Mouse (Mus musculus) megakaryocyte, embryonic 14.5 days (primary cell): ENCODE results near the gene Ar. TPM values are rescaled to one million over a fixed set of nuclear protein-coding genes. Genes with fewer than 3 reads are reported as not detected.

ENCODE experiments used
- H3K27me3 ChIP-seq: replicated peaks from 2 replicates; pipeline ENCODE3; 2012; ENCODE audit warnings: inconsistent platforms
- H3K36me3 ChIP-seq: replicated peaks from 2 replicates; pipeline ENCODE3; 2012; ENCODE audit warnings: low read length, inconsistent platforms, mixed read lengths
- H3K4me1 ChIP-seq: 2 replicates; pipeline ENCODE4 v1.6.1; 2012; ENCODE audit warnings: inconsistent platforms
- H3K4me3 ChIP-seq: replicated peaks from 2 replicates; pipeline ENCODE3; 2012; ENCODE audit warnings: moderate library complexity, mild to moderate bottlenecking, inconsistent platforms
- H3K9me3 ChIP-seq: 2 replicates; pipeline ENCODE4 v1.6.1; 2012; ENCODE audit warnings: inconsistent platforms
- FLI1 ChIP-seq: IDR thresholded peaks from 2 replicates; pipeline ENCODE4 v1.6.1; 2012; ENCODE audit warnings: low read length, inconsistent platforms, mixed read lengths
- GATA1 ChIP-seq: IDR thresholded peaks from 3 replicates; pipeline ENCODE4 v1.6.1; 2012; ENCODE audit warnings: mixed read lengths, low read length, inconsistent platforms, borderline replicate concordance
- polyA plus RNA-seq: library from polyadenylated mRNA; stranded (reverse); fragments of >175 nt; gene quantifications from 2 replicates; pipeline ENCODE4 v1.2.3, GENCODE M21; 2012; ENCODE audit warnings: low replicate concordance; ENCODE audit not compliant: insufficient read depth

Ar gene
- polyA plus RNA-seq, 1 experiment, result not detected

GRCm38 (mm10) chrX:98248363-98248762 lies 99.8 kb downstream of the Ar start:
- no peak for TF ChIP-seq FLI1
- Histone ChIP-seq H3K4me1 (no peaks in the 10 kb centered on the region), H3K9me3 (no peaks in the 10 kb centered on the region), H3K4me3 (no peak overlapping the region), H3K27me3 (no peaks in the 10 kb centered on the region), H3K36me3 (no peaks in the 10 kb centered on the region)

DNA sequence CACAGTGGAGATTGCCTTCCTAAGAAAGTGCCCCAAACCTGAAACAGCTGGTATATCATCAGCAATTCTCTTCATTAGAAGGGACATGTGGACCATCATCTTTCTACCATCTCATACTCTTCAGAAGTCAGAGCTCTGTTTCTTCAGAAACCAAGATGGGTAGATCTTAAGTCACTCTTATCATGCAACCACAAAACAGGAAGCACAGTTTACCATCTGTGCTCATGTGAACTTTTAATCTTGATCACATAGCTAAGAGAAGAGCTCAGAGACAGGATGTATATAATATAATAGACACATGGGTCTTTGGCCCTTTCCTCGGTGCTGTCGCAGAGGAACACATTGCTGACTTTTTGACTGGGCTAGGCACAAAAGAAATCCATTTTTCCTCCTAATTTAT lies 111.1 kb downstream of the Ar start:
- no peak for TF ChIP-seq GATA1
- no peak for TF ChIP-seq FLI1
- Histone ChIP-seq H3K4me1 (no peaks in the 10 kb centered on the region), H3K4me3 (no peak overlapping the region), H3K27me3 (no peaks in the 10 kb centered on the region), H3K9me3 (no peaks in the 10 kb centered on the region), H3K36me3 (no peaks in the 10 kb centered on the region)

DNA sequence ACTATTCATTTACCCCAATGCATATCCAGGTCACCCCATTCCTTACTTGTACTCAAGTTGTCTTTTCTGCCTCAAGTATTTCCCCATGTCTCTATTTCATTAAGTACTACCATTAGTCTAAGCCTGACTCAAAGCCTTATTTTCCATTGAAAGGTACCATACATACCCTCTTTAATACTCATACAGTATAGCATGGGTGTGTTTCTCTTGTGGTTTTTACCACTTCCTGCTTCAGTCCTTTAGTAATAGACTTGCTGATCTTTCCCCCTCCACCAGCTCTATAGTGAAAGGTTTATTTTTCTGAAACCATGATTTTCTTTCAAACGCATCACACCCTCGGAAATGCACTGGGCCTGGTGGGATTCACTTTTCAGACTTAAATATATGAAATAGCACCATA lies 117.2 kb downstream of the Ar start:
- Histone ChIP-seq H3K27me3 (no peaks in the 10 kb centered on the region), H3K9me3 (no peaks in the 10 kb centered on the region), H3K36me3 (no peaks in the 10 kb centered on the region), H3K4me1 (no peaks in the 10 kb centered on the region), H3K4me3 (no peak overlapping the region)
- TF ChIP-seq GATA1 (no peak), FLI1 (no peak)

GRCm38 (mm10) chrX:98271361-98271760 lies 122.8 kb downstream of the Ar start:
- H3K9me3 ChIP-seq, result no peaks in the 10 kb centered on the region
- H3K4me3 ChIP-seq, result no peak overlapping the region

GRCm38 (mm10) chrX:98291763-98292162 lies 143.2 kb downstream of the Ar start:
- Histone ChIP-seq H3K36me3 (no peaks in the 10 kb centered on the region), H3K9me3 (no peaks in the 10 kb centered on the region), H3K27me3 (no peaks in the 10 kb centered on the region), H3K4me3 (no peak overlapping the region), H3K4me1 (no peaks in the 10 kb centered on the region)
- TF ChIP-seq GATA1, result no peak
- TF ChIP-seq FLI1, result no peak

More at GRCm38 (mm10) chrX:98271361-98271760, 122.8 kb downstream of the Ar start:
- Histone ChIP-seq H3K36me3 (no peaks in the 10 kb centered on the region), H3K27me3 (no peaks in the 10 kb centered on the region), H3K4me1 (no peaks in the 10 kb centered on the region)
- TF ChIP-seq GATA1, result no peak
- no peak for TF ChIP-seq FLI1

DNA sequence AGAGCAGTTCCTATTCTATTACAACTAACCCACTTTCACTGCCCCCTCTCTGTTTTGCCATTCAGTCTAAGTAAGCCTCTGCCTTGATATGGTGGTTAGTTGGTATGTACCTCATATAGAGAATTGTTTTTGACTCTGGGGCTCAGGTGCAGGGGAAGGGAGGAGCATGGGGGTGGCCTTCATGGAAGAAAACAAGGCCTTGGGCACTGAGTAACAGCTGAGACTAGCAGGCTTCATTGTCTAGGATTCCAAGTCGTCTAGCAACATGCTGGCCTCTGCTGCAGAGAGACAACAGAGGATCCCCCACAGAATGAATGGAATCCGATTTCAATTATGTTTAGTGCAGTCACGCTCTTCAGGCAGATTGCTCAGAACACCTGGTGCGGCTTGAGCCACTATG lies 152.1 kb downstream of the Ar start:
- H3K9me3 ChIP-seq, result no peaks in the 10 kb centered on the region
- no peaks in the 10 kb centered on the region for H3K4me1 ChIP-seq
- no peak overlapping the region for H3K4me3 ChIP-seq
- peaks cover 6% of the 10 kb centered on the region for H3K27me3 ChIP-seq
- H3K36me3 ChIP-seq, result no peaks in the 10 kb centered on the region
- TF ChIP-seq FLI1 (no peak), GATA1 (no peak)

- H3K36me3 ChIP-seq, result no peaks in the 10 kb centered on the region
- H3K4me3 ChIP-seq, result no peak overlapping the region
- H3K9me3 ChIP-seq, result no peaks in the 10 kb centered on the region
- H3K27me3 ChIP-seq, result peaks cover 6% of the 10 kb centered on the region
- no peaks in the 10 kb centered on the region for H3K4me1 ChIP-seq
- TF ChIP-seq FLI1, result no peak
- no peak for TF ChIP-seq GATA1
Observed at GRCm38 (mm10) chrX:98301924-98302323, 153.4 kb downstream of the Ar start.

- H3K9me3 ChIP-seq, result no peaks in the 10 kb centered on the region
- no peak for TF ChIP-seq FLI1
- TF ChIP-seq GATA1, result no peak
Observed at GRCm38 (mm10) chrX:98315961-98316360, 167.4 kb downstream of the Ar start.

GRCm38 (mm10) chrX:98317483-98317882 lies 168.9 kb downstream of the Ar start:
- TF ChIP-seq FLI1 (no peak), GATA1 (no peak)
- Histone ChIP-seq H3K4me1 (no peaks in the 10 kb centered on the region), H3K36me3 (no peaks in the 10 kb centered on the region), H3K4me3 (no peak overlapping the region), H3K27me3 (peaks cover 8% of the 10 kb centered on the region), H3K9me3 (no peaks in the 10 kb centered on the region)

More at GRCm38 (mm10) chrX:98315961-98316360, 167.4 kb downstream of the Ar start:
- Histone ChIP-seq H3K27me3 (peaks cover 8% of the 10 kb centered on the region), H3K4me1 (no peaks in the 10 kb centered on the region), H3K4me3 (no peak overlapping the region), H3K36me3 (no peaks in the 10 kb centered on the region)

DNA sequence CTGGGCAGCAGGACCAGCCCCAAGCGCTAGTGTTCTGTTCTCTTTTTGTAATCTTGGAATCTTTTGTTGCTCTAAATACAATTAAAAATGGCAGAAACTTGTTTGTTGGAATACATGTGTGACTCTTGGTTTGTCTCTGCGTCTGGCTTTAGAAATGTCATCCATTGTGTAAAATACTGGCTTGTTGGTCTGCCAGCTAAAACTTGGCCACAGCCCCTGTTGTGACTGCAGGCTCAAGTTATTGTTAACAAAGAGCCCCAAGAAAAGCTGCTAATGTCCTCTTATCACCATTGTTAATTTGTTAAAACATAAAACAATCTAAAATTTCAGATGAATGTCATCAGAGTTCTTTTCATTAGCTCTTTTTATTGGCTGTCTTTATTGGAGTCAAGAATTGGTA lies 174.5 kb downstream of the Ar start:
- no peaks in the 10 kb centered on the region for H3K9me3 ChIP-seq
- H3K36me3 ChIP-seq, result no peaks in the 10 kb centered on the region
- H3K27me3 ChIP-seq, result peaks cover 4% of the 10 kb centered on the region
- TF ChIP-seq GATA1 (no peak), FLI1 (no peak)
- H3K4me3 ChIP-seq, result no peak overlapping the region
- H3K4me1 ChIP-seq, result no peaks in the 10 kb centered on the region

DNA sequence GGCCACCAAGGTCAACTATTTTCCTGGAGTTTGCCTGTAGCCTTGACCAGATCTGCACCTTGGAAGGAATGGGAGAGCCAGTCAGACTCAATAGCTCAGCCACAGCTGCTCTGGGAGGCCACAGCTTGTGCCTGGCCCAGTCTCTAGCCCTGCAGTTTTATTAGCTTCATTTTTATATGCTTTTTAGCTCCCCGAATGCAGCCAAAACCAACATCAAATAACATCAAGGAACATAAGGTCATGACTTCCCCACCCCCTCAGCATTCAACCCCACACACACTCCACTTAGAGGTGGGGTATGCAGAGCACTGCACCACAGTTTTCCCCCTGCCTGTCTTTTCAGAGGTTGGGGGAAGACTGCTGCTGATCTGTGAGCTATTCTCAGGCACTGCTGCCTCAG lies 198.9 kb downstream of the Ar start:
- no peaks in the 10 kb centered on the region for H3K36me3 ChIP-seq
- H3K9me3 ChIP-seq, result no peaks in the 10 kb centered on the region
- TF ChIP-seq FLI1, result no peak
- no peak for TF ChIP-seq GATA1
- H3K4me3 ChIP-seq, result no peak overlapping the region
- no peaks in the 10 kb centered on the region for H3K4me1 ChIP-seq
- H3K27me3 ChIP-seq, result peaks cover 1% of the 10 kb centered on the region
